Mouse (Mus musculus): Measurements from ENCODE around the gene Olfr1419. TPM values are rescaled to one million over a fixed set of nuclear protein-coding genes. Genes with fewer than 3 reads are reported as not detected.
A peak's percentile ranks its signal among the peaks of the same experiment; 100 is the strongest.
"Not testable (repeated sequence)": the region's sequence is repeated elsewhere in the genome, so short reads cannot be mapped to it uniquely, and the experiment has no call there.

The Olfr1419 gene
- polyA plus RNA-seq, 1 experiment, result 0.11 TPM

DNA sequence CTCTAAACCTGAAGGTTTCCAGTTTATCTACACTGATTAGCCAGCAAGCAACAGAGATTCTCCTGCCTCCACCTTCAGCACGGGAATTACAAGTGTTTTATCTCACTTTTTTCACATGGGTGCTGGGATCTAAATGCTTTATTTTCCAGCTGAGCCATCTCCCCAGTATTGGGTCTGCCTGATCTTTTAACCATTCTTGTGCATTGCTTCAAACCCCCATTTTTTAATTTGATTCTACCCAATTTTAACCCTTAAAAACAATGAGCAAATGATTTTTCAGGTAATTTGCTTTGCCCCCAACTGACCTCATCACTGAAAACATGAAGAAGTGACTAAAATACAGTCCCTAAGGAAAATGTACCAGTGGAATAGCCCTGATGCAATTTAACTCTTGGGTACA is 11.4 kb upstream of the Olfr1419 start, which contains the start of gene Olfr1420:
Gene Olfr1420 (plus strand): TSS at position 301 of the 400 bp plus-strand sequence.
- no peak within 1 kb of the TSS for H3K27ac ChIP-seq (ENCODE audit: insufficient read depth, low read length)
- WGBS, result 42% methylated on average over 1 of the region's 1 CpGs
- H3K27me3 ChIP-seq (ENCODE audit: control insufficient read depth, insufficient read depth, low read length), result no peaks in the 10 kb centered on the region; the same call in 1 of the 2 replicates
- no peaks in the 10 kb centered on the region for H3K4me1 ChIP-seq (ENCODE audit: control insufficient read depth, insufficient read depth, low read length)
- TF ChIP-seq POLR2A (IDR thresholded peaks at IDR 0.05; ENCODE audit: borderline replicate concordance, insufficient read depth, low read length) (no peak), CTCF (IDR thresholded peaks at IDR 0.05; ENCODE audit: borderline replicate concordance, insufficient read depth, low read depth, low read length) (no peak)
- no peak within 1 kb of the TSS for H3K4me3 ChIP-seq (replicated peaks; ENCODE audit: insufficient read depth, low read depth, low read length)
- DNase-seq, result no peak

- WGBS, result 72% methylated on average over 22 of the region's 22 CpGs
- H3K4me3 ChIP-seq (replicated peaks; ENCODE audit: insufficient read depth, low read depth, low read length); DNase-seq; H3K4me1 ChIP-seq (ENCODE audit: control insufficient read depth, insufficient read depth, low read length); H3K27me3 ChIP-seq (ENCODE audit: control insufficient read depth, insufficient read depth, low read length); H3K27ac ChIP-seq (ENCODE audit: insufficient read depth, low read length): not testable (repeated sequence)
Observed at GRCm38 (mm10) chr19:11878404-11878803, 3.5 kb upstream of the Olfr1419 start.

DNA sequence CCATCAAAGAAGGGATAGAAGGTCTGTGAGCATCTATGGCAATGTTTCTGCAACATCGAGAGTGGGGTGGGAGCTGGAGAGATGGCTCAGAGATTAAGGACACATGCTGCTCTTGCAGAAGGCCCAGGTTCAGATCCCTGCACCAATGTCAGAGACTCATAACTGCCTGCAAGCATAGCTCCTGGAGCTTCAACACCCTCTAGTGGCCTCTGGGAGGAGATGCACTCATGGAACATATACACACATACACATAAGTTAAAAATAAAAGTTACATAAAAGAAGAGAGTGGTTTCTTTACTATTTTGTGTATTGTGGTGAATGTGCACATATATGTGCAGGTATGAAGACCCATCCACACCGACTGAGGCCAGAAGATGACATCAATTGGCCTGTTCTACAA is 7.1 kb downstream of the Olfr1419 start:
- TF ChIP-seq POLR2A (IDR thresholded peaks at IDR 0.05; ENCODE audit: borderline replicate concordance, insufficient read depth, low read length) (no peak), CTCF (IDR thresholded peaks at IDR 0.05; ENCODE audit: borderline replicate concordance, insufficient read depth, low read depth, low read length) (no peak)
- no peak for DNase-seq
- Histone ChIP-seq H3K27me3 (ENCODE audit: control insufficient read depth, insufficient read depth, low read length) (no peaks in the 10 kb centered on the region), H3K27ac (ENCODE audit: insufficient read depth, low read length) (no peak overlapping the region), H3K4me1 (ENCODE audit: control insufficient read depth, insufficient read depth, low read length) (no peaks in the 10 kb centered on the region), H3K4me3 (replicated peaks; ENCODE audit: insufficient read depth, low read depth, low read length) (no peak overlapping the region)
- WGBS, result 81% methylated on average over 2 of the region's 2 CpGs

DNA sequence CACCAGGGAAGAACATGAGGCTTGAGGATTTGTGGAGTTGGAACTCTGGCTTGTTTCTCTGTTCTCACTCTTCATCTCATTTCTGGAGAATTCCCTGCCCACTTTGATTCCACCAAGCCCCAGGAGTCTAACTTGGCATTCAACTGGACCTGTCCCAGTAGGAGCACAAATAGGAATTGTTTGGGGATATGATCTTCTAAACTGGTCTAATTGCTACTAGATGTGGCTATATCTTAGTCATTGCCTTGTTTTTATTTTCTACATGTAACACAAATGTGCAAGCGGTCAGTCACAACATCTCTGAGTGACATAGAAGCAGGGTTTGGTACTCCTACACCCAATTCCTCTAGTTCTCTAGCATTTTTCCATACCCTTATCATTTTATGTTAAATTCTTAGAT is 13.9 kb downstream of the Olfr1419 start, which contains the start of gene Olfr1418:
Gene Olfr1418 (minus strand): TSS at position 101 of the 400 bp plus-strand sequence.
- DNase-seq, result no peak
- no peak within 1 kb of the TSS for H3K4me3 ChIP-seq (replicated peaks; ENCODE audit: insufficient read depth, low read depth, low read length)
- 93% methylated on average over 1 of the region's 1 CpGs for WGBS

DNA sequence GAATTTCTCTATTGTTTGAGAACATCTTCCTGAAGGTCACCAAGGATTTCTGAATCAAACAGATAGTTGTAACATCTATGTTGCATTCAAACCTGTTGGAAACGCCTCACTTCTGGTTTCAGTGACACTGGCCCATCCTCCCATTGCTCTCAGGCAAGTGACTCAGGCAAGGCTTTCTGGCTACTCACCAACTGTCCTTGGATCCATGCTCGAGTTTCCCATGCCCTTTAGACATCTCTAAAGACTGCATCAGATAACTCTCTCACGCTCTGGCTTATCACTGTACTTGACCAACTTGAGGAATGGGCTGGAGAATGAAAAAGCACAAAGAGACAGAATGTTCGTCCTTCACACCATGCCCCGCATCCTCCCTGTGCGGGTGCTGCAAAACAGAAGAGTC is 18.4 kb downstream of the Olfr1419 start:
- Histone ChIP-seq H3K4me3 (replicated peaks; ENCODE audit: insufficient read depth, low read depth, low read length) (no peak overlapping the region), H3K4me1 (ENCODE audit: control insufficient read depth, insufficient read depth, low read length) (no peaks in the 10 kb centered on the region), H3K27ac (ENCODE audit: insufficient read depth, low read length) (no peak overlapping the region), H3K27me3 (ENCODE audit: control insufficient read depth, insufficient read depth, low read length) (no peaks in the 10 kb centered on the region)
- WGBS, result 76% methylated on average over 6 of the region's 6 CpGs
- TF ChIP-seq CTCF (IDR thresholded peaks at IDR 0.05; ENCODE audit: borderline replicate concordance, insufficient read depth, low read depth, low read length) (no peak), POLR2A (IDR thresholded peaks at IDR 0.05; ENCODE audit: borderline replicate concordance, insufficient read depth, low read length) (no peak)
- DNase-seq, result no peak

More for the DNA sequence above, 13.9 kb downstream of the Olfr1419 start, which contains the start of gene Olfr1418:
- TF ChIP-seq POLR2A (IDR thresholded peaks at IDR 0.05; ENCODE audit: borderline replicate concordance, insufficient read depth, low read length) (no peak), CTCF (IDR thresholded peaks at IDR 0.05; ENCODE audit: borderline replicate concordance, insufficient read depth, low read depth, low read length) (no peak)
- no peak within 1 kb of the TSS for H3K27ac ChIP-seq (ENCODE audit: insufficient read depth, low read length)
- no peaks in the 10 kb centered on the region for H3K27me3 ChIP-seq (ENCODE audit: control insufficient read depth, insufficient read depth, low read length)
- no peaks in the 10 kb centered on the region for H3K4me1 ChIP-seq (ENCODE audit: control insufficient read depth, insufficient read depth, low read length)

DNA sequence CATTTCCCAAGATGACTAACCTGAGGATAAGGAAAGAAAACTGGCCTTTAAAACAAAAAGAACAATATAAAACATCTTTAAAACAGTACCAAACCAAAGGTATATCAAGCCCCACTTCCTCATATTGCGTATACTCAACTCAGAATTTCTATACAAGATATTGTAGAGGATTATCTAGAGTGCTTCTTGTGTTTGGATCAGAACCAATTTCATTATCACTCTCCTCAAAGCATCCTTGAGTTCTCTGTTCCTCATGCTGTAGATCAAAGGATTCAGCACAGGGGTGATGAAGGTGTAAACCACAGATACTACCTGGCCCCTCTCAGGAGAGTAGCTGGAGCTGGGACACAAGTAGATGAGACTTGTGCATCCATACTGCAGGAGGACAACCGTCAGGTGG is 20.1 kb downstream of the Olfr1419 start:
- Histone ChIP-seq H3K27ac (ENCODE audit: insufficient read depth, low read length) (no peak overlapping the region), H3K4me3 (replicated peaks; ENCODE audit: insufficient read depth, low read depth, low read length) (no peak overlapping the region), H3K27me3 (ENCODE audit: control insufficient read depth, insufficient read depth, low read length) (no peaks in the 10 kb centered on the region), H3K4me1 (ENCODE audit: control insufficient read depth, insufficient read depth, low read length) (no peaks in the 10 kb centered on the region)
- no peak for TF ChIP-seq CTCF (IDR thresholded peaks at IDR 0.05; ENCODE audit: borderline replicate concordance, insufficient read depth, low read depth, low read length)
- TF ChIP-seq POLR2A (IDR thresholded peaks at IDR 0.05; ENCODE audit: borderline replicate concordance, insufficient read depth, low read length), result no peak
- no peak for DNase-seq
- WGBS, result 93% methylated on average over 2 of the region's 2 CpGs

DNA sequence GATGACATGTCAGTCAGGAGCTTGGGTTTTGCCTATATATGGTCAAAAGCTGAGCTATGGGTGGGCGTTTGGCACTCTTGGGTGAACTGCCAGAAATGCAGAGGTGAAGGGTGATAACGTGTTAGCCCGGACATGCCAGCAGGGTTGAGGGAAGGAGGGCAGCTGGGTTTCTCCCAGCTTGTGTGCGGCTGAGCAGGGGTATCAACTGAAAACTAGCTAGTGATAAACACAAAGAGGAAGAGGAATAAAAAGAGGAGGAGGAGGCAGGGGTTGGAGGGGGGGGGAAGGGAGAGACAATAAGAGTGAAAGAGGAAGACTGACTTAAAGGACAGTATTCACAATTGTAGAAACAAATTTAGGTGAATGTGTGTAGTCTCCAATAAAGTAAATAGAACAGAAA is 22.3 kb downstream of the Olfr1419 start:
- no peak for DNase-seq
- TF ChIP-seq POLR2A (IDR thresholded peaks at IDR 0.05; ENCODE audit: borderline replicate concordance, insufficient read depth, low read length) (no peak), CTCF (IDR thresholded peaks at IDR 0.05; ENCODE audit: borderline replicate concordance, insufficient read depth, low read depth, low read length) (no peak)

GRCm38 (mm10) chr19:11846333-11846732 is 28.6 kb downstream of the Olfr1419 start:
- H3K27me3 ChIP-seq (ENCODE audit: control insufficient read depth, insufficient read depth, low read length), result no peaks in the 10 kb centered on the region
- DNase-seq, result peak in 1 of 2 experiments; percentile 19
- H3K4me1 ChIP-seq (ENCODE audit: control insufficient read depth, insufficient read depth, low read length), result peaks cover 3% of the 10 kb centered on the region; the same call in 1 of the 2 replicates
- no peak for TF ChIP-seq POLR2A (IDR thresholded peaks at IDR 0.05; ENCODE audit: borderline replicate concordance, insufficient read depth, low read length)
- no peak for TF ChIP-seq CTCF (IDR thresholded peaks at IDR 0.05; ENCODE audit: borderline replicate concordance, insufficient read depth, low read depth, low read length)
- 31% methylated on average over 4 of the region's 4 CpGs for WGBS
- H3K27ac ChIP-seq (ENCODE audit: insufficient read depth, low read length), result no peak overlapping the region
- H3K4me3 ChIP-seq (replicated peaks; ENCODE audit: insufficient read depth, low read depth, low read length), result no peak overlapping the region

More for the DNA sequence above, 22.3 kb downstream of the Olfr1419 start:
- WGBS, result 61% methylated on average over 4 of the region's 4 CpGs
- no peaks in the 10 kb centered on the region for H3K4me1 ChIP-seq (ENCODE audit: control insufficient read depth, insufficient read depth, low read length)
- no peak overlapping the region for H3K4me3 ChIP-seq (replicated peaks; ENCODE audit: insufficient read depth, low read depth, low read length)
- H3K27ac ChIP-seq (ENCODE audit: insufficient read depth, low read length), result no peak overlapping the region
- no peaks in the 10 kb centered on the region for H3K27me3 ChIP-seq (ENCODE audit: control insufficient read depth, insufficient read depth, low read length)
